Mouse (Mus musculus) heart, postnatal 0 days (tissue): Measurements from ENCODE around the gene Dennd2a. TPM values are rescaled to one million over a fixed set of nuclear protein-coding genes. Genes with fewer than 3 reads are reported as not detected.
"Not testable (repeated sequence)": the region's sequence is repeated elsewhere in the genome, so short reads cannot be mapped to it uniquely, and the experiment has no call there.

Experiments
- ATAC-seq: fragments of 200-750 bp; cut with Nextera tagmentation; 2 replicates; pipeline ENCODE4 v1.8.0; 2017; ENCODE audit warnings: low read depth, moderate number of reproducible peaks, moderate library complexity; ENCODE audit not compliant: insufficient read depth
- DNase-seq: peaks from one replicate; pipeline ENCODE4 v3.0.0-alpha.2; 2016; ENCODE audit warnings: low spot score
- H3K27ac ChIP-seq: fragments of 300-500 bp; sonication (generic); 2 replicates; pipeline ENCODE4 v1.5.1; 2014; ENCODE audit warnings: low read depth, mild to moderate bottlenecking
- H3K27me3 ChIP-seq: fragments of 300-500 bp; sonication (generic); 2 replicates; pipeline ENCODE4 v1.6.1; 2014; ENCODE audit warnings: low read length, mixed read lengths; ENCODE audit not compliant: control insufficient read depth, insufficient read depth
- H3K36me3 ChIP-seq: fragments of 300-500 bp; sonication (generic); replicated peaks from 2 replicates; pipeline ENCODE4 v1.6.1; 2014; ENCODE audit warnings: low read length, mixed read lengths; ENCODE audit not compliant: control insufficient read depth, insufficient read depth
- H3K4me1 ChIP-seq: fragments of 300-500 bp; sonication (generic); 2 replicates; pipeline ENCODE4 v1.6.1; 2014; ENCODE audit warnings: antibody characterized with exemption; ENCODE audit not compliant: control insufficient read depth, insufficient read depth
- H3K4me2 ChIP-seq: fragments of 300-500 bp; sonication (generic); 2 replicates; pipeline ENCODE4 v1.6.1; 2014; ENCODE audit warnings: low read depth, mild to moderate bottlenecking, low read length, moderate library complexity
- H3K4me3 ChIP-seq: fragments of 300-500 bp; sonication (generic); 2 replicates; pipeline ENCODE4 v1.5.1; 2014; ENCODE audit warnings: low read depth, low read length
- H3K9ac ChIP-seq: fragments of 300-500 bp; sonication (generic); replicated peaks from 2 replicates; pipeline ENCODE4 v1.6.1; 2014; ENCODE audit warnings: low read depth, low read length, mixed read lengths
- H3K9me3 ChIP-seq: fragments of 300-500 bp; sonication (generic); replicated peaks from 2 replicates; pipeline ENCODE4 v1.6.1; 2016; ENCODE audit warnings: low read length; ENCODE audit not compliant: control insufficient read depth
- CTCF ChIP-seq: IDR thresholded peaks from 2 replicates; pipeline ENCODE4 v1.5.1; 2016; ENCODE audit warnings: antibody characterized with exemption, control low read depth, low read depth
- EP300 ChIP-seq: IDR thresholded peaks from 2 replicates; pipeline ENCODE4 v1.6.1; 2016; ENCODE audit warnings: antibody characterized with exemption, low read depth
- WGBS: fragments of 180-500 bp; shearing (Covaris S2); extraction: QIAGEN DNeasy Blood & Tissue Kit; methylation state at CpG from one replicate; pipeline ENCODE4 v1.1.7; 2014; 5-methylcytosine and 5-hydroxymethylcytosine counted together
- polyA plus RNA-seq: library from polyadenylated mRNA; unstranded; fragments of >200 nt; fragmentation: Nextera tagmentation; extraction: Ambion mirVana; gene quantifications from 2 replicates; pipeline ENCODE4 v1.2.1, GENCODE M21; 2015
- total RNA-seq: library from RNA; depleted of rRNA; stranded (reverse); fragments of >200 nt; gene quantifications from 2 replicates; pipeline ENCODE4 v1.2.3, GENCODE M21; 2014; ENCODE audit warnings: low replicate concordance

Dennd2a gene
- total and polyA plus RNA-seq, 2 experiments from 2014 or later = 5.5 to 9.0 TPM

DNA sequence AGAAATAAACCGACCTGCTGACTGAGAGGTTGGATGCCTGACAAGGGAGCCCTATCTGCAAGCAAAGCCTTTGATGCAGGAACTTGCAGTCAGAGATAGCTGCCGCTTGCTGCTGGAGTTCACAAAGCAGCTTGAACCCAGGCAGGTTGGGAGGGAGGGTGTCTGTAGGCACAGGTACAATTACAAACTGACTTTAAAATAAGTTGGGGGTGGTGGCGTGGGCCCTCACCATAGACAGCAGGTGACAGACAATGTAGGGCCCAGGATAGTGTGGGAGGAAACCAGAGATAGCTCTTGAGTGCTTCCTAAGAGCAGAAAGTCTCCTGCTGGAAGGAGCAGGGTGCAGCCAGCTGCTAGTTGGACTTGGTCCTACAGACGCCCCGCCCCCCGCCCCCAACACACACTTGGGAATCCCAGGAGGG, 134.5 kb downstream of the Dennd2a start:
- H3K36me3 ChIP-seq = no peaks in the 10 kb centered on the region

DNA sequence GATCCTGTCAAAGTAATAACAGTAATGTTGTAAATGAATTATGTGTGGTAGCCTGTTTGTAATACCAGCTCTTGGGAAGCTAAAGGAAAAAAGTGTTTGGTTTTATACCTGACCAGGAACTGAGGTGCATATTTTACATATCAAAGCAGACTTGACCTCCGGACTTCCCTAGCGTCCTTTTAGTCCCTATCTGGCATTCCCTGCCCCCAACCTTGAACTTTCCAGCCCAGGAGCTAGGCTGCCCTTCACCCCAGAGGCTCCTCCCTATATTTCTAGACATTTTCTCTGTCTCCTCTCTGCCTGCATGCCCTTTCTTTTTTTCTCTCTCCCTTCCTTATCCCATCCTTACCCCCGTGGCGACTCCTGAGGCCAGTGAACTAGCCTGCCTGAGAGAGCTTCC, 136.8 kb downstream of the Dennd2a start:
- TF ChIP-seq EP300 = no peak
- no peak for TF ChIP-seq CTCF
- peak overlapping the region; percentile 97; the same call in 1 of the 2 replicates for H3K4me3 ChIP-seq
- H3K36me3 ChIP-seq = no peaks in the 10 kb centered on the region
- peaks cover 17% of the 10 kb centered on the region; the same call in 1 of the 2 replicates for H3K27me3 ChIP-seq
- no peak overlapping the region for H3K4me2 ChIP-seq
- no peaks in the 10 kb centered on the region for H3K9me3 ChIP-seq
- ATAC-seq = no peak
- DNase-seq = no peak
- H3K4me1 ChIP-seq = peaks cover 7% of the 10 kb centered on the region; the same call in 1 of the 2 replicates
- no peak overlapping the region for H3K9ac ChIP-seq
- 43% methylated on average over 4 of the region's 4 CpGs for WGBS
- no peak overlapping the region for H3K27ac ChIP-seq

More for the DNA sequence above, 134.5 kb downstream of the Dennd2a start:
- 36% methylated on average over 6 of the region's 6 CpGs for WGBS
- peaks cover 17% of the 10 kb centered on the region; the same call in 1 of the 2 replicates for H3K27me3 ChIP-seq
- H3K4me1 ChIP-seq = peaks cover 7% of the 10 kb centered on the region; the same call in 1 of the 2 replicates
- H3K4me3 ChIP-seq = no peak overlapping the region
- H3K9me3 ChIP-seq = no peaks in the 10 kb centered on the region
- ATAC-seq (no peak), DNase-seq (no peak)
- no peak overlapping the region for H3K9ac ChIP-seq
- H3K27ac ChIP-seq = no peak overlapping the region
- TF ChIP-seq CTCF (no peak), EP300 (no peak)
- H3K4me2 ChIP-seq = no peak overlapping the region

DNA sequence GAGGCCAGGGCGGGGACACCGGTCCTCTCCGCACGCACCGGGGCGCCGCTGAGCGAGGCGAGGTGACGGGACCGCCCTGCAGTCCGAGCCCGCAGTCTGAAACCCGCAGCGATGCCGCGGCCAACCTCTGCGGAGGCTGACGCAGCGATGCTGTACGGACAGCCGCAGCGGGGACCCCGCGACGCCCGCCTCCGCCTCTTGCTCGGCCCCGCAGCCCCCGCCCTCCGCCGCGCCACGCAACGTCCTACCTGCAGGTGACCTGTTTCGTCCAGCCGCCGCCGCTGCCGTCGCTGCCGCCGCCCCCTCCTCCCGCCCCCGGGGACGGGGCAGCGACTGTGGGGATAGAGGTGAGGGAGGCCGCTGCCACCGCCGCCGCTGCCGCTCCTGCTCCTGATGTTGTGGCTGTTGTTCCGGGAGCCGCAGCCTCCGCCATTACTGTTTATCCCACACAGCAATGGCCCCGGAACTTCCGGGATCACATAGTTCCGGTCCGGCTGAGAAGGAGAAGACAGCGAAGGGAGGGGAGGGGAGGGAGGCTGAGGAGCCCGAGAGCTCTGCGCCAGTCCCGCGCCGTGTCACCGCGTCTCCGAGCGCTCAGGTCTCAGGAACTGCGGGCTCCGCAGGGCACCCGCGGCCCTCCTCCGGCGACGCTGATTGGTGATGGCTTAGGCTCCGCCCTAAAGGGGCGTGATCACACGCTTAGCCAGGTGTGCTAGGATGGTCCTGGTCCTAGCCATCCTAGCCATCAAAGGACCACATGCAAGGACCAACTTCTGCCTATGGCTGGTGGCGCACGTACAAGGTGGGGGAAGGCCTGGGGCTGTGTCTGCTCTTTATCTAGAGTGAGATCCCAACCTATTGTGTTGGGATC, 137.6 kb downstream of the Dennd2a start, which contains the start of gene Mkrn1:
Mkrn1 (minus strand) TSS at position 612 of the 871 bp plus-strand sequence.
- ATAC-seq (peak; percentile 83), DNase-seq (peak; percentile 68)
- H3K9ac ChIP-seq = peak within 1 kb of the TSS; percentile 79
- H3K27ac ChIP-seq = peak within 1 kb of the TSS; percentile 64
- TF ChIP-seq CTCF (no peak), EP300 (no peak)
- no peaks in the 10 kb centered on the region for H3K36me3 ChIP-seq
- peak within 1 kb of the TSS; percentile 97 for H3K4me3 ChIP-seq
- no peaks in the 10 kb centered on the region for H3K9me3 ChIP-seq
- H3K4me2 ChIP-seq = peak within 1 kb of the TSS; percentile 90
- under 1% methylated on average over 68 of the region's 82 CpGs for WGBS
- peaks cover 7% of the 10 kb centered on the region; the same call in 1 of the 2 replicates for H3K4me1 ChIP-seq
- H3K27me3 ChIP-seq = peaks cover 17% of the 10 kb centered on the region; the same call in 1 of the 2 replicates

DNA sequence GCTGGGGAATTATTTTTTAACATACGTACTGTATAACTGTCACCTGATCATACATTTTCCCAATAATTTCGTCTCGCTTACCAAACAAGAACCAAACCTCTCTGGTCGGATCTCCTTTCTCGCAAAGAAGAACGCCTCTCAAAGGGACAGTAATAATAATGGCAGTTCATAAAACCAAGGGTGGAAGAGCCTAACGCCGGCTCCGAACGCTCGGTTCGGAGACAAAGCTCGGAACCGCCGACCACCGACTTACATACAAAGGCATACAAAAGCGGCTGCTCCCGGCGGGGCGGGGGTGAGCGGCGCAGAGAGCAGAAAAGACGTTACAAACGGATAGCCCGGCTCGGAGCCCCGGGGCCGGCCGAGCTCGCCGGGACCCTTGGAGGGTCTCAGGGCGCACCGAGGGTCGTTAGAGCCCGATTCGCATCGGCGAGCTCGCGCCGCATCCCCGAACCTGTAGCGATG, 138.2 kb downstream of the Dennd2a start:
- Histone ChIP-seq H3K9ac (peak overlapping the region; percentile 79), H3K4me3 (peak overlapping the region; percentile 97), H3K4me2 (peak overlapping the region; percentile 90), H3K27me3 (peaks cover 17% of the 10 kb centered on the region; the same call in 1 of the 2 replicates), H3K36me3 (no peaks in the 10 kb centered on the region), H3K4me1 (peaks cover 7% of the 10 kb centered on the region; the same call in 1 of the 2 replicates), H3K27ac (peak overlapping the region; percentile 64; the same call in 1 of the 2 replicates), H3K9me3 (no peaks in the 10 kb centered on the region)
- DNase-seq (no peak), ATAC-seq (no peak)
- under 1% methylated on average over 41 of the region's 43 CpGs for WGBS
- TF ChIP-seq CTCF (no peak), EP300 (no peak)

DNA sequence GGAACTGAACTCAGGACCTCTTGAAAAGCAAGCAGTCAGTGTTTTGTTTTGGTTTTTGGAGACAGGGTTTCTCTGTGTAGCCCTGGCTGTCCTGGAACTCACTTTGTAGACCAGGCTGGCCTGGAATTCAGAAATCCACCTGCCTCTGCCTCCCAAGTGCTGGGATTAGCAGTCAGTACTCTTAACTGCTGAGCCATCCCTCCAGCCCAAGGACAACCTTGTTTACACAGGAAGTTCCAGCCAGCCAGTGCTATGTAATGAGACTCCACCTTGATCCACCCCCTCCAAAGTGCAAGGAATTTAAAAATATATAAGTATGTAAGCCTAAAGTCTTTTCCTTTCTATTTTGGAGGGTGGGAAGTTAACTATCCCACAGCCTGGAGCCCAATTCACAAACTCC, 141.0 kb downstream of the Dennd2a start:
- not testable (repeated sequence) for H3K4me1 ChIP-seq, H3K9me3 ChIP-seq, H3K4me3 ChIP-seq, H3K27ac ChIP-seq, ATAC-seq, H3K4me2 ChIP-seq, H3K9ac ChIP-seq, DNase-seq, H3K36me3 ChIP-seq
- H3K27me3 ChIP-seq = peaks cover 12% of the 10 kb centered on the region; the same call in 1 of the 2 replicates
